Mouse (Mus musculus) testis, postnatal 14 days (tissue): ENCODE measurements around the gene Olfr1202.

ENCODE experiments used
- DNase-seq: peaks from one replicate; pipeline ENCODE4 v3.0.0; 2021; ENCODE audit warnings: low spot score

Gene Olfr1202

GRCm38 (mm10) chr2:88814196-88814595, at the start of gene Olfr1202:
TSS of gene Olfr1202 (plus strand) at chr2:88814496.
- DNase-seq = no peak

GRCm38 (mm10) chr2:88770388-88770787, 43.9 kb upstream of the Olfr1202 start, which contains the start of gene Olfr1200:
TSS of gene Olfr1200 (minus strand) at chr2:88770488.
- no peak for DNase-seq

- no peak for DNase-seq
Measured at GRCm38 (mm10) chr2:88792736-88793135, 21.6 kb upstream of the Olfr1202 start, which contains the start of gene Olfr1201. TSS of gene Olfr1201 (plus strand) at chr2:88793036.

- DNase-seq = no peak
Measured at GRCm38 (mm10) chr2:88829437-88829836, 15.1 kb downstream of the Olfr1202 start, which contains the start of gene Olfr1205. TSS of gene Olfr1205 (plus strand) at chr2:88829737.

- DNase-seq = no peak
Measured at GRCm38 (mm10) chr2:88838477-88838876, 24.2 kb downstream of the Olfr1202 start.

GRCm38 (mm10) chr2:88848992-88849391, 34.7 kb downstream of the Olfr1202 start, which contains the start of gene Olfr1204:
TSS of gene Olfr1204 (plus strand) at chr2:88849292.
- DNase-seq = no peak

- DNase-seq = no peak
Measured at GRCm38 (mm10) chr2:88862931-88863330, 48.6 kb downstream of the Olfr1202 start, which contains the start of gene Olfr1206. TSS of gene Olfr1206 (plus strand) at chr2:88863231.
